Mouse (Mus musculus) heart, adult 18-20 months (tissue): Measurements from ENCODE around the gene Cabp4. TPM values are rescaled to one million over a fixed set of nuclear protein-coding genes. Genes with fewer than 3 reads are reported as not detected.

ENCODE experiments used
- DNase-seq, 2 experiments: peaks; one replicate each; pipeline ENCODE4 v3.0.0; 2021 to 2022; ENCODE audit warnings: mixed read lengths in 1 of 2
- long read RNA-seq, 2 experiments: library from polyadenylated mRNA; stranded (forward); transcript quantifications; one replicate each; pipeline ENCODE4 v2.0.0; 2021
- total RNA-seq, 2 experiments: library from RNA; stranded (reverse); gene quantifications; 2 replicates each; pipeline ENCODE4 v1.2.3; 2021

Gene Cabp4
- under 1 TPM; 0.12 to 0.13 TPM for total RNA-seq
- long read RNA-seq, experiment 1, result 0 reads
- long read RNA-seq, experiment 2, result 0 reads

DNA sequence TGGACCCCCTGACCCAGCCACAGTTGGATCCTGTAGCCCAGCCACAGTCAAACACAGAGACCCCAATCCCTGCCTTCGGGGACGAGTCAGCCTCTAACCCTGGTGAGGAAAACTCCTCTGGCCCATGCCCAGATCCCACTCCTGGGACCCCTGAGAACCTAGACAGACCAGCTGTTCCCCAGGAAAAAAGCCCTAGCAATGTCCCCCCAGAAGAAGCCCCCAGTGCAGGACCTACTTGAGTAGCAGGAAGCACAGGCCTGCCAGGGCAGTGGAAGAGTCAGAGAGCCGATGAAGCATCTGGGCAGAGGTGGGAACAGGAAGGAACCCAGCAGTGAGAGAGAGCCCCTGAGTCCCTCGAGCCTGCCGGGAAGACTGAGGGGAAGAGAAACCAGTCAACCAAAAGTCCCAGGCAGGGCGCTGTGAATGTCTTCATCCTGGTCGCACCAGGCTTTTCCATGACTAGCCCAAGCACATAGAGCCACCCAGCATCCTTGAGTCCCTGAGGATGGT, at the start of gene Cabp4:
Cabp4 (minus strand) TSS at position 275 of the 510 bp plus-strand sequence.
- no peak for DNase-seq

DNA sequence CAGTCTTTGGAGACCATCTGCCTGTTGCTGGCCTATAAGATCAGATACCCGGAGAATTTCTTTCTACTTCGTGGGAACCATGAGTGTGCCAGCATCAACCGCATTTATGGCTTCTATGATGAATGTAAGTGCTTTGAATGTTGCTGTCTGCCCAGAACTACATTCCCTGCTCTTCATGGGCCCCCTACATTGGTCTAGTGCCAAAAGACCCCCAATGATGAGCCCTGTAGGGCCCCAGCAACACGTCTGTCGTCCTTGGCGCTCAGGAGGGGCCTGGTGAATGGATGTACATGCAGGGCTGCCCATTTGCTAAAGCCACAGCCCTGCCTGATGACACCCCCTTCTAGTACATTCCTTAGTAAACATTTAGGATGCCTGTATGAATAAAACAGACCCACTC, 49.3 kb upstream of the Cabp4 start:
- DNase-seq, result no peak

- no peak for DNase-seq
Observed at GRCm38 (mm10) chr19:4192251-4192985, 48.6 kb upstream of the Cabp4 start.

- peak; percentile 96 for DNase-seq
Observed at GRCm38 (mm10) chr19:4191528-4192250, 47.9 kb upstream of the Cabp4 start, which contains the start of gene Ppp1ca. Gene Ppp1ca, plus strand, starts transcription at chr19:4192065.

DNA sequence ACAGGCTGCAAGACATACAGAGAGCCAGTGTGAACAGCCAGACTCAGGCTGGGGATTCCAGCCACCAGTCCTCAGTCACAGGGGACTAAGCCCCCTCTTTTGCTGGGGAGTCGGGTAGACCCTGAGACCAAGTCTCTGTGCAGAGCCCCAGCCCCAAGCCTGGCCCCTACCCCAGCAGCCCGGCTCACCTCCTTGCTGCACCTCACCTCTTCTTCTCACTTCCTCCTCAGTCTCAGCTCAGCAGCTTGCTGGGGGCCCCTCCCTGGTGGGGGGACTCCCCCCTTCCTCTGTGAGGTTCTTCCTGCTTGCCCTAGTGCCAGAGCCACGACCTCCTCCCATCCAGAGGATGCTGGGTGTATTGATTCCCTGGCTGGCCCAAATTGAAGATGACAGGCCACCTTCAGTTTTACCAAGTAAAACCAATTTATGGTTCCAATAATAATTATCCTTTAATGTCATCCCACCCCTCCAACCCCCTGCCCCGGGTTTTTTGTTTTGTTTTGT, 47.0 kb upstream of the Cabp4 start, which contains the start of gene Tbc1d10c:
Tbc1d10c (minus strand) TSS at position 454 of the 504 bp plus-strand sequence.
- peak in 1 of 2 experiments; percentile 69 for DNase-seq

DNA sequence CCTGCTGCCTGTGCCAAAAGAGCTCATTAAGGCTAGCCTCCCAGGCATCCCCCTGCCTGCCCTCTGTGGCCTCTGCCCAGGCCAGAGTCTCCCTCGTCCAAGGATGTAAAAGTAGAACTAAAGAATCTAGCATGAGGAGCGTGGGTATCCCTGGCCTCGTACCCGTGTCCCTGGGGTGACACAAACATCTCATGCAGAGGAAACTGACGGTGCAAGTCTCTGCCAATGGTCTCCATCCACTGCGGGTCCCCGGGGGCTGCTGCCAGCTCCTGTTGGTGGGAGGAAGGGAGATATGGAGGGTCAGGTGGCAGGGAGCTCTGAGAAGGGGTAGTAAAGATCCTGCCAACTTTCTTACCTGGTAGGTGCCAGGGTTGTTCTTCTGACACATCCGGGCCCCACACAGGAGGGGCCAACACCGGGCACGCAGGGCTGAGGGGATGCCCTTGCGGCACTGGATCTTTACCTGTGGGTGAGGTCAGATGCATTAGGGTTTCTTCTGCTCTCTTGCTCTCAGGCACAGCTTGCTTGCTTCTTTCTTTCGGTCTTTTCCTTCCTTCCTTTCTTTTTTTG, 45.3 kb upstream of the Cabp4 start:
- DNase-seq, result no peak

GRCm38 (mm10) chr19:4187303-4187702, 43.5 kb upstream of the Cabp4 start:
- DNase-seq, result no peak

- no peak for DNase-seq
Observed at GRCm38 (mm10) chr19:4184976-4185975, 41.4 kb upstream of the Cabp4 start.

DNA sequence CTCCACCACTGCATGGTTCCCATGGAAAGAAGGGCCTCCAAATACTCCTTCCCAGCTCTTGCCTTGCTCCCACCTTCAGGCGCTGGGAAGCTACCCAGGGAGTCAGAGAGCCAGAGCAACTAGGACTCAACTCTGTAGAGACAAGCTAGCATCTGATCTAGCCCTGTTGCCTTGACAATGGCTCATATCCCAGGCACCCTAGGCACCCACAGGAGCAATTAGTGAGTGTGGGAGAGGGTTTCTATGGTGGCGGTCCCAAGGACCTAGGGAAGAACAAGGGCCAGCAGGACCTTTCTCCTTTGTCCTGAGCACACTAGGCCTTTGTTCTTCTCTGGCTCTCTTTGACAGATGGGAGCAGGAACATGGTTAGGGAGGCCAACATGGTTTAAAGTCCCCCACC, 39.9 kb upstream of the Cabp4 start:
- no peak for DNase-seq

DNA sequence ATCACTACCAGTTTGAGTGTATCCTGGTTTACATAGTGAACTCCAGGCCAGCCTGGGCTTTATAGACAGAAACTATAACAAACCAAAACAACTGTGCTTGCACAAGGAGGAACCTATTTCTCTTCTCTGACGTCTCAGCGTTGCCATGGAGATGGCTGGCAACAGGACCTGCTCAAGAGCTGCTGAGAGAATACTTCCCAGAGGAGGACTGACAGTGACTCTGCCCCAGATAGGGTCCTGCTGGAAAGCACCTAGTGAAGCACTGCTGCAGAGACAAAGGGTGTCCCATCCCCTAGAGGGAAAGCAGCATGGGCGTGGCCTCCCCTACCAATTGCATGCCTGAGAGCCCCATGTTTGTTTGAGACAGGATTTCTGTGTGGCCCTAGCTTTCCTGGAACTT, 38.1 kb upstream of the Cabp4 start:
- peak; percentile 63 to 81 for DNase-seq

- no peak for DNase-seq
Observed at GRCm38 (mm10) chr19:4180411-4180810, 36.6 kb upstream of the Cabp4 start.

DNA sequence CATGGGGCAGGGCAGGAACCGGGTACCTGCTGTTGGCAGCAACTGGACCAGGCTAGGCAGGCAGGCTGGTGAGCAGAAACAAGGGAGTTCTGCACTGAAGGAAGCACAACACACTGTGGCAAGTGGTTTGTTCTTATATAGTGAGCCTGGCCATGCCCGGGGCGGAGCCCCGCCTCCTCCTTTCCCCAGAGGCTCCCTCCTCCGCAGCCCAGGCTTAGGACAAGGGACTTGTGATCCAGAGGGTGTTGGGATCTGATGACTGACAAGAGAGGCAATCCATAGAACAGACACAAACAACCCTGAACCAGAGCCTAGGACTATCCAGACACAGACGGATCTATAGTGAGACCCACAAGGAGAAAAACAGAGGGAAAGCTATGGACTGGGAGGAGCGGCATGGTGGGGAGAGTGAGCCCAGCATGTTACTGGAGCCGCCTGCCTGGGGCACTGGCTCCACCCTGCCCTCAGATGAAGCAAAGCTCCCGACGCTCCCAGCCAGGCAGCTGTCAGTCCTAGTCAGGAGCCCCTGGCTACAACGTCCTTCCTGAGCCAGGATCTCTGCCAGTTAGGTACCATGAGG, 31.6 kb upstream of the Cabp4 start, which contains the start of gene Carns1:
Carns1 (minus strand) TSS at position 112 of the 580 bp plus-strand sequence.
- peak; percentile 56 to 70 for DNase-seq

DNA sequence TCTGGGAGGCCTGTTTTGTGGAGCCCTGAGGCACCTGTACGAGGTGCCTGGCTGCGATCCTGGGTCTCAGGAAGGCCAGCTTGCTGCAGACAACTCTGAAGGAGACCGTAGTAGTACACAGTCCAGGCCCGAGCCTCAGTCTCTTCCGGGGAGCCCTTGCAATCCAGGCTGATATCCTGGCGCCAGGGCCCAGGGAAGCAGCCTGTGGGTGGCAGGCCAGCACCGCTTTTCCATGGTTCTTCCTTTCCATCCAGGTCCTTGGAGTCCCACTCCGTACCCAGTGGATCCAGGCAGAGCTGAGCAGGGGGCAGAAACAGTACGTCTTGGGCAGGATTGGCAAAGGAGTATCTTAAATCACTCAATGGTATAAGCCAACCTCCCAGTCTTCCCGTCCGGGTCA, 29.1 kb upstream of the Cabp4 start:
- DNase-seq, result no peak

DNA sequence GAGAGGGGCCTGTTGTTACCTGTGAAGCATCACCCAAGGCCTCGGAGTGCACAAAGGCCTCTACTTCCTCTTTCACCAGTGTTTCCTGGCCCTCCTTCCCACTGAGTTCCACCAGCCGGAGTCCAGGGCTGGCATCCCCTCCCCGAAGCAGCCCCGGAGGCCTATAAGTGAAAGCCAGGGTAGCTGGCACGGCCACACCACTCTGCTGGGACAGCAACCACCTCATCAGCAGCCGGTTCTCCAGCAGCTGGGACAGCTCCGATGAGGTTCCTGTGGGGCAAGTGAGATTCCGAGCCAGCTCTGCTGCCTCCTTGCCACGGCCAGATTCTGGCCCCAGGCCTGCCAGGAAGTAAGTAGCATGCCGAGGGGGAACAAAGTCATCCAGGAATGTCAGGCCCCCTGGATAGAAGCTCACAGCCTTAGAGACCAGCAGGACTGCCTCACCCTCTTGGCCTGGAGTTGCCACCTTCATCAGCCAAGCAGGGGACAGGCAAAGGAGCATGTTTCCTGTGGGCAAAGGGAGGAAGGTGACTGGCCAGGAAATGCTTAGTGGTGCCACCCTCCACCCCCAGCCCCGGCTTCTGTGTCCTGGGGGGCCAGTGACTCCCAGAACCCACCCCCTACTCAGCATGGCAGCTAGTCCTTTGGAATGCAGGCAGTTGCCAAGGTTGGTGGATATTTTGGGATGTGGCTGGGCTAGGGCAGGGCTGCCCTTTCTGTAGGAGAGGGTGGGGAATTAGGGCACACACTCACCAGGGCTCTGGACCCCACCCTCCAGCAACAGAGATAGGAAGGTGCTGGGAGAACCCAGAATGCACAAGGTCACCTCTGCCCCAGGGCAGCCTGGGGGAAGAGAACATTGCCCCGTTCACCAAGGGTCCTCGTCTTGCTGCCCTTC, 27.8 kb upstream of the Cabp4 start:
- DNase-seq, result peak; percentile 64 to 76

DNA sequence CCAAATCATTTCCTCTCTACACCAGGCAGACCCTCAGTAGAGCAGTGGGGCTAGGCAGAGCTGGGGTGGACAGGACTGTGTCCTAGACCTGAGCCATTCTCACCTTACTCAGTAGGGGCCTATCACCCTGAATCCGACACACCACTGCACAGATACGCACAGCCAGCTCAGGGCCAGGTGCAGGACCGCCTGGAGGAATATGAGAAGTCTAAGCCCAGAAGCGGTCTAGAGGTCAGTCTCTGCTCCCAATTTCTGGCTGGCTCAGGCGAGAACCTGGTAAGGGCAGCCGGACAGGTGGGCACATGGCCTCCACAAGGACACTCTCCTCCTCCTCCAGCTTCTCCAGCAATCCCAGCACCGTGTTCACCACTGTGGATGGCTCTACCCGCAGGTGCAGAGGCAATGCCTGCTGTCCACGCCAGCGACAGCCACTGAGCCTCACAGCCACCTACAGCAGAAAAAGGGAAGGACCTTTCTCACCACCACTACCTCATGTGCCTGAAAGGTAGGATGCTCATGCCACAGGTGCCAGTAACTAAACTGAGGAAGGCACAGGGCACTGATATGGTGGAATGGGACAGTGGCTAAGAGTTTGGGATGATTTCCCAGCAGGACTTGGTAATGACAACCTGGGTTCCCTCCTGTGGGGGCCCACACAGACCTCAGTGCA, 27.0 kb upstream of the Cabp4 start:
- no peak for DNase-seq

GRCm38 (mm10) chr19:4169810-4170209, 26.0 kb upstream of the Cabp4 start:
- DNase-seq, result no peak

GRCm38 (mm10) chr19:4169378-4169784, 25.5 kb upstream of the Cabp4 start:
- DNase-seq, result peak; percentile 99 to 100

DNA sequence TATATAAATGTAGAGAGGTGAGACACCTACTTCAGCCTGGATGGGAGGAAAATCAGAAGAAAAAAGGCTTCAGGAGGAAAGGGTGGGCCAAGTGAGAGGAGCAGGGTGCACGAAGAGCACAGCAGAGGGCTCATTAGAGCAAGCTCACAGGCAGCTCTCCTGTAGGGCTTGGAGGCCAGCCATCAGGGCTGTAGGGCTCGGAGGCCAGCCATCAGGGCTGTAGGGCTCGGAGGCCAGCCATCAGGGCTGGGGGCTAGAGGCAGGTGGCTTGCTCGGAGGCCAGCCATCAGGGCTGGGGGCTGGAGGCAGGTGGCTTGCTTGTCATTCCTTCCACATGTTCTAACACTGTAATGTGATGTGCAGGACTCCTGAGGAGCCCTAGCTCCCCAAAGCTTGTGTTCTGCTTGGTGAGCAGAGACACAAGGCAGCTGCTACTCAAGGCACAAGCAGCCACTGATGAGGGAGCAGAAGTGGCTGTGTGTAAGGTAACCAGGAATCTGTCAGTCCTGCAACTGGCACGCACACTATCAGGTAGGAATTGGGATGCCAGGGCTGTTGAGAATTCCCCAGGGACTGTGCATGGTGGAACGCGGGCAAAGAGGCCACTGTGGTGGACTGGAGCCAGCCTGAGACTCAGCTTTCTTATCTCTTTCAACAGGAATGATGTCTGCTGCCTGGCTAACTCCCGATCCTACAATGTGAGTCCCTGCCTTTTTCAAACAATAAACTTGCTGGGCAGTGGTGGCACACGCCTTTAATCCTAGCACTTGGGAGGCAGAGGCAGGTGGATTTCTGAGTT, 23.0 kb upstream of the Cabp4 start:
- DNase-seq, result peak in 1 of 2 experiments; percentile 45
